Mouse (Mus musculus): Measurements from ENCODE around the gene Pdlim4.

GRCm38 (mm10) chr11:54102706-54103449, 34.1 kb upstream of the Pdlim4 start:
- TF ChIP-seq CTCF (IDR thresholded peaks at IDR 0.05; ENCODE audit: extremely low read depth, insufficient read depth, insufficient read length, insufficient replicate concordance) (no peak), POLR2A (IDR thresholded peaks at IDR 0.05; ENCODE audit: low read depth, low read length) (no peak)

Measured in spleen, adult 2 months (tissue).